Mouse (Mus musculus) liver, postnatal 0 days (tissue): Measurements from ENCODE around the gene Arid4b.

ENCODE experiments used
- CTCF ChIP-seq: sonication (generic); IDR thresholded peaks from 2 replicates; pipeline ENCODE4 v1.5.1; 2016; ENCODE audit warnings: antibody characterized with exemption, low read depth
- EP300 ChIP-seq: IDR thresholded peaks from 2 replicates; pipeline ENCODE4 v1.6.1; 2016; ENCODE audit warnings: antibody characterized with exemption, low read depth, mild to moderate bottlenecking

DNA sequence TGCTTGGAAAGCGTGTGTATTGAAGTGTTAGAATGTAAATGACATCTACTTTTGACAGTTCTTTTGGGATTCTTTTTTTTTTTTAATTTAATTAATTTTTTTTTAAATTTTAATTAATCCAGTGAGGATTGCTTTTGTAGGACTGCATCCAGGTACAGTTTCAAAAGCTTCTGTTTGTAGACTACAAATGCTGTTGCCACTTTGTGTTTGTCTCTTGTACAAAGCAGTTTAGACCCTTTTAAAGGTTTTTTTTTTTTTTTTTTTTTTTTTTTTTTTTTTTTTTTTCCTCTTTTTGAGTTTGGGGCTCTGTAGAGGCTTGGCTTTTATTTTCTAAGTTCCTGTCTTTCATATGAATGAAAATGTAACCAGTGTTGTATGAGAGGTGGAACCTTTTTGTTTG lies 2.7 kb downstream of the Arid4b start:
- TF ChIP-seq EP300, result no peak
- TF ChIP-seq CTCF, result no peak
